Mouse (Mus musculus) limb, embryonic 15.5 days (tissue): ENCODE results near the gene Mettl5. TPM values are rescaled to one million over a fixed set of nuclear protein-coding genes. Genes with fewer than 3 reads are reported as not detected.
"Not testable (repeated sequence)": the region's sequence is repeated elsewhere in the genome, so short reads cannot be mapped to it uniquely, and the experiment has no call there.

Experiments used
- ATAC-seq: fragments of 200-750 bp; cut with Nextera tagmentation; 2 replicates; pipeline ENCODE4 v1.8.0; 2017; ENCODE audit warnings: low read depth, moderate TSS enrichment; ENCODE audit not compliant: insufficient number of reproducible peaks, low FRiP score, low TSS enrichment
- H3K27ac ChIP-seq: fragments of 300-500 bp; sonication (generic); 2 replicates; pipeline ENCODE4 v1.5.1; 2015; ENCODE audit warnings: moderate library complexity, mild to moderate bottlenecking, inconsistent platforms
- H3K27me3 ChIP-seq: fragments of 300-500 bp; sonication (generic); 2 replicates; pipeline ENCODE4 v1.6.1; 2015; ENCODE audit warnings: inconsistent platforms
- H3K36me3 ChIP-seq: fragments of 300-500 bp; sonication (generic); 2 replicates; pipeline ENCODE4 v1.6.1; 2015; ENCODE audit warnings: inconsistent platforms
- H3K4me1 ChIP-seq: fragments of 300-500 bp; sonication (generic); 2 replicates; pipeline ENCODE4 v1.6.1; 2015; ENCODE audit warnings: inconsistent platforms
- H3K4me2 ChIP-seq: fragments of 300-500 bp; sonication (generic); 2 replicates; pipeline ENCODE4 v1.6.1; 2015; ENCODE audit warnings: mild to moderate bottlenecking, inconsistent platforms
- H3K4me3 ChIP-seq: fragments of 300-500 bp; sonication (generic); 2 replicates; pipeline ENCODE4 v1.5.1; 2015; ENCODE audit warnings: mild to moderate bottlenecking, inconsistent platforms
- H3K9ac ChIP-seq: fragments of 300-500 bp; sonication (generic); 2 replicates; pipeline ENCODE4 v1.6.1; 2015; ENCODE audit warnings: inconsistent platforms
- H3K9me3 ChIP-seq: fragments of 300-500 bp; sonication (generic); 2 replicates; pipeline ENCODE4 v1.6.1; 2016; ENCODE audit warnings: inconsistent platforms
- WGBS: fragments of 180-500 bp; shearing (Covaris S2); methylation state at CpG from one replicate; pipeline ENCODE4 v1.1.7; 2015; 5-methylcytosine and 5-hydroxymethylcytosine counted together
- polyA plus RNA-seq: library from polyadenylated mRNA; unstranded; fragments of >200 nt; fragmentation: Nextera tagmentation; extraction: Ambion mirVana; gene quantifications from 2 replicates; pipeline ENCODE4 v1.2.1, GENCODE M21; 2015

The Mettl5 gene
- polyA plus RNA-seq: 31.8 and 33.7 TPM in 2 replicates

DNA sequence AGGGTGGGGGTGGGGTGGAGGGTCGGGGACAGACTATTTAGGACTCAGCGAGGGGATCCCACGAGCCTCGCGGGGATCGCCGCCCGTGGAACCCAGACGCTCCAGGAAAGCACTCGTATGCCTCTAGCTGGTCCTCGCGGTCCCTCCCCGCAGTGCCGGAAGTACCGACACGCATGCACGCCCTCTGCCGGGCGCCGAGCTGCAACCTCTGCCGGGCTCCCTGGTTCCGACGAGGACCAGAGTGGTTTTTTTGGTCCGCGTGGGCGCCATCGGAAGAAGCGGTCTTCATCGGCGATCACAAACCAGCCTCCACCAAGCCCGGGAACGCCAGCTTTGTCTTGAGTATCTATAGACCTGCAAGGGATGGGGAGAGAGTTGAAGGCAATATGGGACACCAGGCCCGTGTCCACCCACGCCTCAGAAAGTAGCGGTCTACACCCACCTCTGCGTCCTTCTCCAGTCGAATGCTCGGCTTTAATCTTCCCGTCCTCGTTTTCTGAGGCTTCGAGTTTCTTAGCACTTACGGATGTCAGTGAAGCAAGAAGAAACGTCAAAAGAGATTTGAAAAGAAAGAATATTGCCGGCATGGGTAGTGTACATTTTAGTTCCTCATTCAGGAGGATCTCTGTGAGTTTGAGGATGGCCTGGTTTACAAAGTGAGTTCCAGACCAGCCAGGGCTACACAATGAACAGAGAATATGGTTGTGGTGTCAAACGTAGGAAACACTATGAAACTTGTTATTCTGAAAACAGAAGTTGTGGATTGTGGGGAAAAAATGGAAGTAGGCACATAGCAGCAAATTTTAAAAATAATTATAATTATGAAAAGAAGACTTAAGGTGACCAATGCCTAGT lies at the start of gene Mettl5:
TSS of gene Mettl5 (minus strand) at position 165 of the 855 bp plus-strand sequence.
- 2% methylated on average over 45 of the region's 45 CpGs for WGBS

DNA sequence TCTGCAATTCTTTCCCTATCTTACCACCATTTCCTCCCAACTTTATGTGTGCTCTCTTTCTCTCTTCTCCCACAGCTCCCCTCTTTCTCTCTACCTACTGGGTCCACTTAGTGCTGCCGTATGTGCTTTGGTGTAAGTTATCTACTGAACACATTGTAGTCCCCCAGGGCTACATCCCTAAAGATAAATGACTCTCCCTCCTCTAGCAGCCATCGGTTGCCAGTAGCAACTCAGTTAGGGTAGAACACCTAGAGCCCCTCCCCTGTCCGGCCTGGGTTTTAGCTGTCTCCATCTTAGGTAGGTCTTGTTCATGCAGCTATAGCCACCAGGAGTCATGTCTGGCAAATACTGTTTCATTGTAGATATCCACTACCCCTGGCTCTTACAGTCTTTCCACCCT lies 39.5 kb upstream of the Mettl5 start:
- Histone ChIP-seq H3K9ac (no peak overlapping the region), H3K4me2 (no peak overlapping the region), H3K27me3 (no peaks in the 10 kb centered on the region), H3K4me3 (no peak overlapping the region), H3K9me3 (no peaks in the 10 kb centered on the region), H3K27ac (no peak overlapping the region), H3K4me1 (no peaks in the 10 kb centered on the region), H3K36me3 (peaks cover 28% of the 10 kb centered on the region)
- no peak for ATAC-seq
- WGBS: 77% methylated on average over 3 of the region's 3 CpGs

More for the DNA sequence above, at the start of gene Mettl5:
- Histone ChIP-seq H3K9me3 (no peaks in the 10 kb centered on the region), H3K9ac (peak within 1 kb of the TSS; percentile 83), H3K36me3 (no peaks in the 10 kb centered on the region), H3K27me3 (no peaks in the 10 kb centered on the region), H3K4me1 (no peaks in the 10 kb centered on the region), H3K4me2 (peak within 1 kb of the TSS; percentile 63), H3K4me3 (peak within 1 kb of the TSS; percentile 63), H3K27ac (peak within 1 kb of the TSS; percentile 84)
- ATAC-seq: peak; percentile 92

- H3K27ac ChIP-seq: no peak overlapping the region
- H3K9ac ChIP-seq: no peak overlapping the region
- no peak overlapping the region for H3K4me2 ChIP-seq
- H3K4me3 ChIP-seq: no peak overlapping the region
- peaks cover 34% of the 10 kb centered on the region for H3K36me3 ChIP-seq
- no peak for ATAC-seq
- no peaks in the 10 kb centered on the region for H3K9me3 ChIP-seq
- H3K27me3 ChIP-seq: no peaks in the 10 kb centered on the region
- 80% methylated on average over 3 of the region's 3 CpGs for WGBS
- H3K4me1 ChIP-seq: no peaks in the 10 kb centered on the region
Measured at GRCm38 (mm10) chr2:69917301-69917700, 31.9 kb upstream of the Mettl5 start.

- Histone ChIP-seq H3K27me3 (no peaks in the 10 kb centered on the region), H3K4me3 (no peak overlapping the region), H3K9me3 (no peaks in the 10 kb centered on the region), H3K9ac (no peak overlapping the region), H3K27ac (no peak overlapping the region), H3K36me3 (peaks cover 11% of the 10 kb centered on the region), H3K4me1 (no peaks in the 10 kb centered on the region), H3K4me2 (no peak overlapping the region)
- WGBS: 63% methylated on average over 2 of the region's 2 CpGs
- no peak for ATAC-seq
Measured at GRCm38 (mm10) chr2:69912801-69913200, 27.4 kb upstream of the Mettl5 start.

GRCm38 (mm10) chr2:69907394-69907793 lies 22.0 kb upstream of the Mettl5 start:
- not testable (repeated sequence) for H3K4me2 ChIP-seq, ATAC-seq, H3K36me3 ChIP-seq, H3K27ac ChIP-seq, H3K4me3 ChIP-seq, H3K9ac ChIP-seq, H3K4me1 ChIP-seq, H3K9me3 ChIP-seq, H3K27me3 ChIP-seq
- 89% methylated on average over 4 of the region's 4 CpGs for WGBS

GRCm38 (mm10) chr2:69903541-69903940 lies 18.1 kb upstream of the Mettl5 start:
- 92% methylated on average over 3 of the region's 3 CpGs for WGBS
- Histone ChIP-seq H3K4me2 (no peak overlapping the region), H3K4me1 (peaks cover 6% of the 10 kb centered on the region), H3K36me3 (peaks cover 3% of the 10 kb centered on the region), H3K9me3 (no peaks in the 10 kb centered on the region), H3K9ac (no peak overlapping the region), H3K27me3 (no peaks in the 10 kb centered on the region), H3K4me3 (no peak overlapping the region), H3K27ac (no peak overlapping the region)
- no peak for ATAC-seq

DNA sequence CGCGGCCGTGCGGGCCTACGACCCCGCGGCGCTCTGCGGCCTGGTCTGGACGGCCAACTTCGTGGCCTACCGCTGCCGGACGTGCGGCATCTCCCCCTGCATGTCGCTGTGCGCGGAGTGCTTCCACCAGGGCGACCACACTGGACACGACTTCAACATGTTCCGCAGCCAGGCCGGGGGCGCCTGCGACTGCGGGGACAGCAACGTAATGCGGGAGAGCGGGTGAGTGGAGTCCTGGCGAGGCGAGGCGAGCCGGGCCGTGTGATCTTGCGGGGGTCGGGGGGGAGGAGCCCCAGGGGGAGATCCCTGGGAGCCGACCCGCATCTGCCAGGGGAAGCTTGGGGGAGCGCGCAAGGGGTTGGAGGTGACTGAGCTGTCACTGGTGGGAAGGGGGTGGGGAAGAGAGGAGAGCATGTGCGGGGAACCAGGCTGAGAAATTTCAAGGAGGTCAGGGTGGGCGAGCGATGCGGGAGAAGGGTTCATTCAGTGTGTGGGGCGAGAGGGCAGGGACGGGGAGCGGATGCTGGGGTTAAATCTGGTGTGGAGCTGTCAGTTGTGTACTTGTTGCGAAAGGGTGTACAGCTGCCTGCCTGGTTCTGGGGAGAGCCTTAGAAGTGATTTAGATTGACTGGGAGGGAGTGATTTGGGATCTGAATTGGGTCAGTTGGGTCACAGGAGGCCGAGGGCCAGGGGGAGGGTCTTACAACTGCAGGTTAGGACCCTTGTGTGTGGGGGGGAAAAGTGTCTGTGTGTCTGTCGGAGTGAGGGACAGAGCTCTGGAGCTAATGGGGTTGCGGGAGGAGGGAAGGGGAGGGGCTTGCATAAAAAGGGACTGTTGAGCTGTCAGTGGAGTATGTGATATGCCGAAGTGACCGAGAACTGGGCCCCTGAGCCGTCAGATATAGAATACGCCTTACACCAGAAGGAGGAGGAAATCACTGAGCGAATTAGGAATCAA lies 12.5 kb upstream of the Mettl5 start:
- Histone ChIP-seq H3K4me3 (peak overlapping the region; percentile 100), H3K4me1 (peaks cover 9% of the 10 kb centered on the region), H3K4me2 (peak overlapping the region; percentile 75), H3K36me3 (no peaks in the 10 kb centered on the region; the same call in 1 of the 2 replicates), H3K27me3 (no peaks in the 10 kb centered on the region), H3K9ac (peak overlapping the region; percentile 100), H3K9me3 (no peaks in the 10 kb centered on the region), H3K27ac (peak overlapping the region; percentile 93)
- peak; percentile 64 for ATAC-seq
- under 1% methylated on average over 54 of the region's 55 CpGs for WGBS

DNA sequence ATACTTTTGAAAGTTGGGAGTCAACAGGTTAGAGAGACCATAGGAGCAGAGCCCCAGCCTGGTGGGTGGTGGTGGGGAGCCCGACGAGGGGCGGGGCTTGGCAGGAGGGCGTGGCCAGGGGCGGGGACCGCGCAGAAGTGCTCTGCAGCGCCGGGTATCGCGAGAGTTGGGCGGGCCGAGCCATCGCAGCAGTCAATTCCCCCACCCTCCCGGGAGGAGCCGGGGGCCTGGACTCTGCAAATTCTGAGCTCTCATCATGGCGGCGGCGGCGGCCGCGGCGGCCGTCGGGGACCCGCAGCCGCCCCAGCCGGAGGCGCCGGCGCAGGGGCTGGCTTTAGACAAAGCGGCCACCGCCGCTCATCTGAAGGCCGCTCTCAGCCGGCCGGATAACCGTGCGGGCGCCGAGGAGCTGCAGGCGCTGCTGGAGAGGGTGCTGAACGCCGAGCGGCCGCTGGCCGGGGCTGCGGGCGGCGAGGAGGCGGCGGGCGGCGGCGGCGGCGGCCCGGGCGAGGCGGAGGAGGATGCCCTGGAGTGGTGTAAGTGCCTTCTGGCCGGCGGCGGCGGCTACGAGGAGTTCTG lies 11.7 kb upstream of the Mettl5 start, which contains the start of gene Ubr3:
TSS of gene Ubr3 (plus strand) at position 208 of the 579 bp plus-strand sequence.
- peak within 1 kb of the TSS; percentile 100 for H3K9ac ChIP-seq
- H3K36me3 ChIP-seq: no peaks in the 10 kb centered on the region; the same call in 1 of the 2 replicates
- peak within 1 kb of the TSS; percentile 100 for H3K4me3 ChIP-seq
- under 1% methylated on average over 60 of the region's 65 CpGs for WGBS
- H3K9me3 ChIP-seq: no peaks in the 10 kb centered on the region
- H3K4me1 ChIP-seq: peaks cover 9% of the 10 kb centered on the region
- H3K4me2 ChIP-seq: peak within 1 kb of the TSS; percentile 75
- ATAC-seq: peak; percentile 97
- H3K27me3 ChIP-seq: no peaks in the 10 kb centered on the region
- H3K27ac ChIP-seq: peak within 1 kb of the TSS; percentile 93

- WGBS: 93% methylated on average over 4 of the region's 4 CpGs
- Histone ChIP-seq H3K4me3 (no peak overlapping the region), H3K4me1 (peaks cover 9% of the 10 kb centered on the region), H3K4me2 (no peak overlapping the region), H3K27ac (no peak overlapping the region), H3K9ac (no peak overlapping the region), H3K9me3 (no peaks in the 10 kb centered on the region), H3K36me3 (no peaks in the 10 kb centered on the region), H3K27me3 (no peaks in the 10 kb centered on the region)
- no peak for ATAC-seq
Measured at GRCm38 (mm10) chr2:69896224-69896581, 10.8 kb upstream of the Mettl5 start.

DNA sequence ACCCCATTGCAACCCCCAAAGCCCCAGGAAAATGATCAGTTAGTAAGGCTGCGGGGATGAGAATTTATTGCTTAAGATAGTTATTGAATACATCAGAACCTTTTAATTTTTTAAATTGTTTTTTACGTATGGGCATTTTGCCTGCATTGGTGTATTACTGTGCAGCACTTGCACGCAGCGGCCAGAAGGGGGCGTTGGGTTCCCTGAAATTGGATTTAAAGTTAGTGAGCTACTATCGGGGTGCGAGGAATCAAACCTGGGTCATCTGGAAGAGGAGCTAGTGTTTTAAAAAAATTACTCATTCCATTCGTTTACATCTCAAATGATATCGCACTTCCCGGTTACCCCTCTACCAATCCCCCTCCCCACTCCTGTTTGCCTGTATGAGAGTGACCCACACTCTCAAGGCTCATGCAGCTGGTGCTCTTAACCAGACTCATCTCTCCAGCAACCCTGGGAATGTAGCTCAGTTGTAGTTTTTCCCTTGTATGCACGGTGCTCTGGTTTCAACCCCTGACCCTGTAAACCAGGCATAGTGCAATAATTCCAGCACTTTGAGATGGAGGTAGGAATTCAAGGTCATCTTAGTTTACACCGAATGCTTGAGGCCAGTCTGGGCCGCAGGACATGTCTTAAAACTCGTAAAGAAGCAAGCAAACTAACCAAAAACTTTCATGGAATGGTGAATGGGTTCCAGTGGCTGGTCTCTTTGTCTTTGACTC lies 10.2 kb upstream of the Mettl5 start:
- no peak overlapping the region for H3K4me2 ChIP-seq
- WGBS: 62% methylated on average over 14 of the region's 14 CpGs

GRCm38 (mm10) chr2:69893891-69894290 lies 8.5 kb upstream of the Mettl5 start:
- no peak for ATAC-seq
- WGBS: 81% methylated on average over 5 of the region's 5 CpGs
- H3K27me3 ChIP-seq: no peaks in the 10 kb centered on the region

More for the DNA sequence above, 10.2 kb upstream of the Mettl5 start:
- Histone ChIP-seq H3K9ac (no peak overlapping the region), H3K4me1 (peaks cover 9% of the 10 kb centered on the region), H3K27me3 (no peaks in the 10 kb centered on the region), H3K9me3 (no peaks in the 10 kb centered on the region), H3K36me3 (no peaks in the 10 kb centered on the region), H3K4me3 (no peak overlapping the region), H3K27ac (no peak overlapping the region)
- ATAC-seq: no peak

More at GRCm38 (mm10) chr2:69893891-69894290, 8.5 kb upstream of the Mettl5 start:
- peaks cover 4% of the 10 kb centered on the region for H3K4me1 ChIP-seq
- H3K27ac ChIP-seq: no peak overlapping the region
- H3K9ac ChIP-seq: no peak overlapping the region
- no peak overlapping the region for H3K4me3 ChIP-seq
- no peaks in the 10 kb centered on the region for H3K9me3 ChIP-seq
- no peaks in the 10 kb centered on the region for H3K36me3 ChIP-seq
- H3K4me2 ChIP-seq: no peak overlapping the region
